Mouse (Mus musculus): ENCODE measurements at regions not wholly inside any gene's neighbourhood (a gene's known extent, or its start where the extent isn't known, plus 50 kb on each side); places are given as distances from the start of the nearest gene placed in this dataset.

DNA sequence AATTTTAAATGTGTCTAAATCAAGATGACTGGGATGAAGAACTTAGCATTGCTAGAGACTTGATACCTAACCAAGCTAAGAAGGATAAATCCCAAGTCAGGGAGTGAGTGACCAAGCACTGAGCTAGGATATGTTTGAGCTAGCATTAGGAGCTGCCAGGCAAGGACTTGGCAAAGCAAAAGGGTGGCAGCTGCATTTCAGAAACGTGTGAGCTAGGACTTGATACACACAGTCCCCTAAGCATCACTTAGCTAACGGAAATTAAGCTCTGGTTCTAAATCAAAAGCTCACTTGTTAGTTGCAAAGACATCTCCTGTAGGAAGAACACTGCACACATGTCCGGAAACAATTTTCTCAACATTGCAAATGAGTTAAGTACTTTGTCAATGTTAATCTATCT is 308.2 kb upstream of the Mpped2 start:
- ATAC-seq (replicated peaks; ENCODE audit: insufficient number of reproducible peaks, low FRiP score, low TSS enrichment) = no peak
- no peak overlapping the region for H3K9ac ChIP-seq (ENCODE audit: low read depth, low read length)
- WGBS (ENCODE audit: insufficient replicate concordance) = 79% methylated on average over 3 of the region's 3 CpGs
- H3K27me3 ChIP-seq (ENCODE audit: control insufficient read depth, insufficient read depth, low read length) = no peaks in the 10 kb centered on the region
- no peak overlapping the region for H3K4me2 ChIP-seq
- no peaks in the 10 kb centered on the region for H3K36me3 ChIP-seq (ENCODE audit: control insufficient read depth, insufficient read depth, low read length)
- no peak overlapping the region for H3K4me3 ChIP-seq (ENCODE audit: low read depth, low read length)
- no peak overlapping the region for H3K27ac ChIP-seq (ENCODE audit: low read depth, low read length)
- no peaks in the 10 kb centered on the region for H3K9me3 ChIP-seq (replicated peaks; ENCODE audit: control insufficient read depth, low read length)
- H3K4me1 ChIP-seq (ENCODE audit: control insufficient read depth, insufficient read depth, low read length) = no peaks in the 10 kb centered on the region

- Histone ChIP-seq H3K9me3 (replicated peaks; ENCODE audit: control insufficient read depth, low read length) (no peaks in the 10 kb centered on the region), H3K4me3 (ENCODE audit: low read depth, low read length) (no peak overlapping the region), H3K4me2 (no peak overlapping the region), H3K27me3 (ENCODE audit: control insufficient read depth, insufficient read depth, low read length) (no peaks in the 10 kb centered on the region), H3K36me3 (ENCODE audit: control insufficient read depth, insufficient read depth, low read length) (no peaks in the 10 kb centered on the region), H3K4me1 (ENCODE audit: control insufficient read depth, insufficient read depth, low read length) (no peaks in the 10 kb centered on the region), H3K27ac (ENCODE audit: low read depth, low read length) (no peak overlapping the region), H3K9ac (ENCODE audit: low read depth, low read length) (no peak overlapping the region)
- whole genome bisulfite sequencing (ENCODE audit: insufficient replicate concordance) = 55% methylated on average over 6 of the region's 6 CpGs
- no peak for ATAC-seq (replicated peaks; ENCODE audit: insufficient number of reproducible peaks, low FRiP score, low TSS enrichment)
Measured at GRCm38 (mm10) chr2:106412158-106412557, 280.9 kb upstream of the Mpped2 start.

GRCm38 (mm10) chr2:106415474-106416019 is 277.5 kb upstream of the Mpped2 start:
- ATAC-seq (replicated peaks; ENCODE audit: insufficient number of reproducible peaks, low FRiP score, low TSS enrichment) = no peak

DNA sequence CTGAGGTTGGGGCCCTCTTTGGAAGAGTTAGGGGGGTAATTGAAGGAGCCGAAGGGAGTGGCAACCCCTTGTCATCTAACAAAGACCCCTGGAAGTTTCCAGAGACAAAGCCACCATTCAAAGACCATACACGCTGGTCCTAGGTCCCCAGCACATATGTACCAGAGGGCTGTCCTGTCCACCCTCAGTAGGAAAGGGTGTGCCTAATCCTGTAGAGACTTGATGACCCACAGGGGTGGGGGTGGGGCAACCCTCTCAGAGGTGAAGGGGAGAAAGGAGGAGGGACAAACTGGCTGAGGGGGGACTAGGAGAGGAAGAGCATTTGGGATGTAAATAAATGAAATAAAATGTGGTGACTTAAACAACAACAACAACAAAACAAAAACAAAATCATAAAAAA is 274.9 kb upstream of the Mpped2 start:
- Histone ChIP-seq H3K4me2 (no peak overlapping the region), H3K27me3 (ENCODE audit: control insufficient read depth, insufficient read depth, low read length) (no peaks in the 10 kb centered on the region), H3K4me1 (ENCODE audit: control insufficient read depth, insufficient read depth, low read length) (no peaks in the 10 kb centered on the region), H3K36me3 (ENCODE audit: control insufficient read depth, insufficient read depth, low read length) (no peaks in the 10 kb centered on the region), H3K9me3 (replicated peaks; ENCODE audit: control insufficient read depth, low read length) (no peaks in the 10 kb centered on the region), H3K27ac (ENCODE audit: low read depth, low read length) (no peak overlapping the region), H3K9ac (ENCODE audit: low read depth, low read length) (no peak overlapping the region), H3K4me3 (ENCODE audit: low read depth, low read length) (no peak overlapping the region)
- WGBS (ENCODE audit: insufficient replicate concordance) = 76% methylated on average over 2 of the region's 2 CpGs
- ATAC-seq (replicated peaks; ENCODE audit: insufficient number of reproducible peaks, low FRiP score, low TSS enrichment) = no peak

More at GRCm38 (mm10) chr2:106415474-106416019, 277.5 kb upstream of the Mpped2 start:
- WGBS (ENCODE audit: insufficient replicate concordance) = 79% methylated on average over 7 of the region's 7 CpGs
- Histone ChIP-seq H3K4me3 (ENCODE audit: low read depth, low read length) (no peak overlapping the region), H3K27ac (ENCODE audit: low read depth, low read length) (no peak overlapping the region), H3K27me3 (ENCODE audit: control insufficient read depth, insufficient read depth, low read length) (no peaks in the 10 kb centered on the region), H3K36me3 (ENCODE audit: control insufficient read depth, insufficient read depth, low read length) (no peaks in the 10 kb centered on the region), H3K9ac (ENCODE audit: low read depth, low read length) (no peak overlapping the region), H3K4me1 (ENCODE audit: control insufficient read depth, insufficient read depth, low read length) (no peaks in the 10 kb centered on the region), H3K9me3 (replicated peaks; ENCODE audit: control insufficient read depth, low read length) (no peaks in the 10 kb centered on the region), H3K4me2 (no peak overlapping the region)

DNA sequence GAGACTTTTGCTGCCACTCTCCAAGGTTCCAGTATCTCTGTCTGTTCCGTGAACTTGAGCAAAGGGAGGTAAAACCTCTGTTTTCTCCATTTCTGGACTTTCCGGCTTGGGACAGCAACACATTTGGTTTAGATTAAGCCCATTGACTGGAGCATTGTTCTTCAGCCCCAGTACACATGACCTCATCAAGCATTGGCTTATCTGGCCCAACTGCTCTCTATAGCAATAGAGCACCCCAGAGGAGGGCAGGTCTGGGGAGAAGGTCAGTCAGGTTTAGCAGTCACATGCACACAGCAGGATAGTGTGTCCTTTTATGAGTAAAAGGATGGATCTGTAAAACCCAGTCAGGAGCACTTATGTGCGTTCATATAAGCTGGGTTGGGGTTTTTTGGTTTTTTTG is 268.1 kb upstream of the Mpped2 start:
- H3K4me3 ChIP-seq (ENCODE audit: low read depth, low read length) = no peak overlapping the region
- H3K4me2 ChIP-seq = no peak overlapping the region
- no peaks in the 10 kb centered on the region for H3K9me3 ChIP-seq (replicated peaks; ENCODE audit: control insufficient read depth, low read length)
- H3K27ac ChIP-seq (ENCODE audit: low read depth, low read length) = no peak overlapping the region
- H3K36me3 ChIP-seq (ENCODE audit: control insufficient read depth, insufficient read depth, low read length) = no peaks in the 10 kb centered on the region
- H3K27me3 ChIP-seq (ENCODE audit: control insufficient read depth, insufficient read depth, low read length) = no peaks in the 10 kb centered on the region
- no peak overlapping the region for H3K9ac ChIP-seq (ENCODE audit: low read depth, low read length)
- H3K4me1 ChIP-seq (ENCODE audit: control insufficient read depth, insufficient read depth, low read length) = no peaks in the 10 kb centered on the region
- no peak for ATAC-seq (replicated peaks; ENCODE audit: insufficient number of reproducible peaks, low FRiP score, low TSS enrichment)
- 63% methylated on average over 3 of the region's 3 CpGs for WGBS (ENCODE audit: insufficient replicate concordance)

- Histone ChIP-seq H3K27ac (ENCODE audit: low read depth, low read length) (no peak overlapping the region), H3K4me2 (no peak overlapping the region), H3K9ac (ENCODE audit: low read depth, low read length) (no peak overlapping the region), H3K9me3 (replicated peaks; ENCODE audit: control insufficient read depth, low read length) (no peaks in the 10 kb centered on the region), H3K4me3 (ENCODE audit: low read depth, low read length) (no peak overlapping the region), H3K4me1 (ENCODE audit: control insufficient read depth, insufficient read depth, low read length) (no peaks in the 10 kb centered on the region), H3K36me3 (ENCODE audit: control insufficient read depth, insufficient read depth, low read length) (no peaks in the 10 kb centered on the region), H3K27me3 (ENCODE audit: control insufficient read depth, insufficient read depth, low read length) (no peaks in the 10 kb centered on the region)
- no peak for ATAC-seq (replicated peaks; ENCODE audit: insufficient number of reproducible peaks, low FRiP score, low TSS enrichment)
- WGBS (ENCODE audit: insufficient replicate concordance) = 75% methylated on average over 4 of the region's 4 CpGs
Measured at GRCm38 (mm10) chr2:106425451-106425881, 267.6 kb upstream of the Mpped2 start.

GRCm38 (mm10) chr2:106426010-106426409 is 267.1 kb upstream of the Mpped2 start:
- Histone ChIP-seq H3K9me3 (replicated peaks; ENCODE audit: control insufficient read depth, low read length) (no peaks in the 10 kb centered on the region), H3K4me1 (ENCODE audit: control insufficient read depth, insufficient read depth, low read length) (no peaks in the 10 kb centered on the region), H3K4me2 (no peak overlapping the region), H3K4me3 (ENCODE audit: low read depth, low read length) (no peak overlapping the region), H3K27ac (ENCODE audit: low read depth, low read length) (no peak overlapping the region), H3K9ac (ENCODE audit: low read depth, low read length) (no peak overlapping the region), H3K36me3 (ENCODE audit: control insufficient read depth, insufficient read depth, low read length) (no peaks in the 10 kb centered on the region), H3K27me3 (ENCODE audit: control insufficient read depth, insufficient read depth, low read length) (no peaks in the 10 kb centered on the region)
- no peak for ATAC-seq (replicated peaks; ENCODE audit: insufficient number of reproducible peaks, low FRiP score, low TSS enrichment)
- WGBS (ENCODE audit: insufficient replicate concordance) = 84% methylated on average over 1 of the region's 1 CpGs

DNA sequence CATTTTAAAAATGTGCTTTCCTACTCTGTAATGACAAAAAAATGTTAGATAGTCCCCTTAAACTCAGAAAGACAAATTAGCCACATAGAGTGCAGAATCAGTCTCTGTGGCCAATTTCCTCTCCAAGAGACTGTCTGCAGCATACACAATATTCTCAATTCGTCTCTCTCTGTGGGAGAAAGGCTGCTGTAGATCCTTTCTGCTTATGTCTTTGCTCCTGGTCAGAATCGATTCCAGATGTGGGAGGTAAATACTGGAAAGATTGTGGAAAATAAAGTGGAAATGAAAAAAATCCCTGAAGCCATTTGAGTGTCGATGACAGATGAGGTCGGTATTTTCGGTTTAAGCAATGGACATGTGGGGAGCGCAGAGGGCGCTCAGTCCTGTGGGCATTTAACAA is 265.8 kb upstream of the Mpped2 start:
- no peak overlapping the region for H3K27ac ChIP-seq (ENCODE audit: low read depth, low read length)
- peaks cover 11% of the 10 kb centered on the region for H3K4me1 ChIP-seq (ENCODE audit: control insufficient read depth, insufficient read depth, low read length)
- H3K9ac ChIP-seq (ENCODE audit: low read depth, low read length) = no peak overlapping the region
- ATAC-seq (replicated peaks; ENCODE audit: insufficient number of reproducible peaks, low FRiP score, low TSS enrichment) = no peak
- H3K4me3 ChIP-seq (ENCODE audit: low read depth, low read length) = no peak overlapping the region
- H3K4me2 ChIP-seq = no peak overlapping the region
- WGBS (ENCODE audit: insufficient replicate concordance) = 67% methylated on average over 7 of the region's 7 CpGs
- no peaks in the 10 kb centered on the region for H3K27me3 ChIP-seq (ENCODE audit: control insufficient read depth, insufficient read depth, low read length)
- H3K9me3 ChIP-seq (replicated peaks; ENCODE audit: control insufficient read depth, low read length) = no peaks in the 10 kb centered on the region
- H3K36me3 ChIP-seq (ENCODE audit: control insufficient read depth, insufficient read depth, low read length) = no peaks in the 10 kb centered on the region

DNA sequence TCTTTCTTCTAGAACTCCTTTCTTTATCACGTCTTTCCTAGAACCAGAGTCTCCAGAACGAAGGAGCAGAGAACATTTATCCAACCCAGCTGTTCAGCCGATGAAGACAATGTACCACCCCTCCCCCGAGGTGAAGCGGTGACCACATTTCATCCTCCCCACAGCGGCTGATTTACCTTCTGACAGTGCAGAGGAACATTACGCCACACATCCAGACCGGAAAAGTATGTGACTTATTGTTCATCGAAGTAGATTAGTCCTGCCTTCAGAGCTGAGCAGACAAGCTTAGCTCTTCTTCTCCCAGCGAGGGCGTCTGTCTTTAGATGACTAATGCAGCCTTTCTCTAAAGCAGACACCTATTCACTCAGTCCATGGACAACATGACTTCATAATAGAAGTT is 264.2 kb upstream of the Mpped2 start:
- no peak overlapping the region for H3K4me2 ChIP-seq
- no peaks in the 10 kb centered on the region for H3K27me3 ChIP-seq (ENCODE audit: control insufficient read depth, insufficient read depth, low read length)
- no peak overlapping the region for H3K9ac ChIP-seq (ENCODE audit: low read depth, low read length)
- WGBS (ENCODE audit: insufficient replicate concordance) = 48% methylated on average over 11 of the region's 11 CpGs
- no peak for ATAC-seq (replicated peaks; ENCODE audit: insufficient number of reproducible peaks, low FRiP score, low TSS enrichment)
- H3K27ac ChIP-seq (ENCODE audit: low read depth, low read length) = no peak overlapping the region
- H3K36me3 ChIP-seq (ENCODE audit: control insufficient read depth, insufficient read depth, low read length) = no peaks in the 10 kb centered on the region
- H3K9me3 ChIP-seq (replicated peaks; ENCODE audit: control insufficient read depth, low read length) = no peaks in the 10 kb centered on the region
- H3K4me1 ChIP-seq (ENCODE audit: control insufficient read depth, insufficient read depth, low read length) = peaks cover 12% of the 10 kb centered on the region
- H3K4me3 ChIP-seq (ENCODE audit: low read depth, low read length) = no peak overlapping the region

Measured in heart, embryonic 11.5 days (tissue).